Mouse (Mus musculus) liver, adult 2 months (tissue): Measurements from ENCODE around the gene Inhbc. TPM values are rescaled to one million over a fixed set of nuclear protein-coding genes. Genes with fewer than 3 reads are reported as not detected.

Experiments used
- DNase-seq: peaks from one replicate; pipeline ENCODE4 v3.0.0-alpha.2; 2011; ENCODE audit warnings: low read depth, low spot score; ENCODE audit errors: extremely low read depth
- H3K27ac ChIP-seq: fragments of 200-500 bp; replicated peaks from 2 replicates; pipeline ENCODE4 v1.5.1; 2012; ENCODE audit warnings: low read depth, mild to moderate bottlenecking, control low read depth, inconsistent platforms, low read length; ENCODE audit not compliant: insufficient read depth
- H3K27me3 ChIP-seq: fragments of 200-500 bp; 2 replicates; pipeline ENCODE4 v1.6.1; 2012; ENCODE audit warnings: mild to moderate bottlenecking, moderate library complexity, low read length, inconsistent platforms; ENCODE audit not compliant: control insufficient read depth, insufficient read depth
- H3K36me3 ChIP-seq: fragments of 200-500 bp; 2 replicates; pipeline ENCODE4 v1.6.1; 2012; ENCODE audit warnings: low read length, inconsistent platforms; ENCODE audit not compliant: control insufficient read depth, insufficient read depth
- H3K4me1 ChIP-seq: fragments of 200-500 bp; 2 replicates; pipeline ENCODE4 v1.6.1; 2011; ENCODE audit warnings: low read length; ENCODE audit not compliant: control insufficient read depth, insufficient read depth
- H3K4me3 ChIP-seq: fragments of 200-500 bp; 2 replicates; pipeline ENCODE4 v1.5.1; 2011; ENCODE audit warnings: low read depth, mild to moderate bottlenecking, control low read depth, low read length, moderate library complexity; ENCODE audit not compliant: insufficient read depth
- H3K79me2 ChIP-seq: fragments of 200-500 bp; 2 replicates; pipeline ENCODE4 v1.6.1; 2012; ENCODE audit warnings: inconsistent platforms, mild to moderate bottlenecking, low read length, moderate library complexity; ENCODE audit not compliant: control insufficient read depth, insufficient read depth
- H3K9ac ChIP-seq: fragments of 200-500 bp; 2 replicates; pipeline ENCODE4 v1.6.1; 2012; ENCODE audit warnings: low read depth, mild to moderate bottlenecking, control low read depth, inconsistent platforms, low read length
- CTCF ChIP-seq: fragments of 200-500 bp; IDR thresholded peaks from 2 replicates; pipeline ENCODE4 v1.5.1; 2011; ENCODE audit warnings: low read depth, low read length, control low read depth
- POLR2A ChIP-seq: fragments of 200-500 bp; IDR thresholded peaks from 2 replicates; pipeline ENCODE4 v1.6.1; 2011; ENCODE audit warnings: low read length, control low read depth; ENCODE audit not compliant: insufficient read depth; ENCODE audit errors: extremely low read depth
- WGBS: fragments of 180-500 bp; shearing (Covaris S2); methylation state at CpG from one replicate; pipeline ENCODE4 v1.1.7; 2018; 5-methylcytosine and 5-hydroxymethylcytosine counted together
- polyA plus RNA-seq: library from polyadenylated mRNA; depleted of rRNA; stranded (reverse); fragments of >200 nt; gene quantifications from 2 replicates; pipeline ENCODE4 v1.2.3, GENCODE M21; 2012
- total RNA-seq: library from RNA; depleted of rRNA; stranded (reverse); fragments of >200 nt; gene quantifications from 2 replicates; pipeline ENCODE4 v1.2.3, GENCODE M21; 2014

Gene Inhbc
- total and polyA plus RNA-seq, 2 experiments, result 8.2 to 58.0 TPM

DNA sequence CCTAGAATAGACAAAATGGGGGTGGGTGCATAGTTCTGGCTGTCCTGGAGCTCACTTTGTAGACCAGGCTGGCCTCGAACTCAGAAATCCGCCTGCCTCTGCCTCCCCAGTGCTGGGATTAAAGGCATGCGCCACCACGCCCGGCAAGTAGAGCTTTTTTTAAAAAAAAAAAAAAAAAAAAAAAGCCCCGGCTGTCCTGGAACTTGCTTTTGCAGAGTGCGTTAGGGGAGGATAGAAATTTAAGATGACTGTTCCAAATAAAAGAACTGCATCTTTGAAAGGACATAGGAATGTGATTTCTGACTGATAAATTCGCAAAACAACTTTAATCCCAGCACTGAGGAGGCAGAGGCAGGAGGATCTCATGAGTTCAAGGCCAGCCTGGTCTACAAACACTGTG is 9.4 kb upstream of the Inhbc start:
- no peaks in the 10 kb centered on the region for H3K27me3 ChIP-seq
- H3K4me1 ChIP-seq, result peaks cover 6% of the 10 kb centered on the region
- no peak for DNase-seq
- peak overlapping the region; percentile 58; the same call in 1 of the 2 replicates for H3K4me3 ChIP-seq
- H3K79me2 ChIP-seq, result peaks cover 4% of the 10 kb centered on the region; the same call in 1 of the 2 replicates
- no peaks in the 10 kb centered on the region for H3K36me3 ChIP-seq
- peak overlapping the region; percentile 72 for H3K27ac ChIP-seq
- peak overlapping the region; percentile 72; the same call in 1 of the 2 replicates for H3K9ac ChIP-seq
- TF ChIP-seq POLR2A, result no peak
- no peak for TF ChIP-seq CTCF
- 79% methylated on average over 8 of the region's 8 CpGs for WGBS

GRCm38 (mm10) chr10:127377700-127378099 is 7.5 kb upstream of the Inhbc start:
- Histone ChIP-seq H3K27ac (no peak overlapping the region), H3K27me3 (no peaks in the 10 kb centered on the region)
- DNase-seq, result no peak

GRCm38 (mm10) chr10:127371023-127371422 is 792 bp upstream of the Inhbc start:
- Histone ChIP-seq H3K27me3 (no peaks in the 10 kb centered on the region), H3K27ac (peak overlapping the region; percentile 99), H3K9ac (peak overlapping the region; percentile 60), H3K79me2 (peaks cover 6% of the 10 kb centered on the region; the same call in 1 of the 2 replicates), H3K4me1 (peaks cover 16% of the 10 kb centered on the region), H3K4me3 (peak overlapping the region; percentile 28), H3K36me3 (no peaks in the 10 kb centered on the region)
- TF ChIP-seq POLR2A, result no peak
- no peak for DNase-seq
- 37% methylated on average over 2 of the region's 2 CpGs for WGBS

More at GRCm38 (mm10) chr10:127377700-127378099, 7.5 kb upstream of the Inhbc start:
- no peak for TF ChIP-seq CTCF
- TF ChIP-seq POLR2A, result no peak
- Histone ChIP-seq H3K4me1 (peaks cover 6% of the 10 kb centered on the region), H3K36me3 (no peaks in the 10 kb centered on the region), H3K9ac (no peak overlapping the region), H3K4me3 (no peak overlapping the region), H3K79me2 (peaks cover 4% of the 10 kb centered on the region; the same call in 1 of the 2 replicates)
- 28% methylated on average over 3 of the region's 3 CpGs for WGBS

- Histone ChIP-seq H3K79me2 (peaks cover 10% of the 10 kb centered on the region; the same call in 1 of the 2 replicates), H3K27me3 (no peaks in the 10 kb centered on the region), H3K27ac (peak overlapping the region; percentile 99), H3K4me3 (peak overlapping the region; percentile 40), H3K4me1 (peaks cover 16% of the 10 kb centered on the region), H3K36me3 (peaks cover 3% of the 10 kb centered on the region; the same call in 1 of the 2 replicates), H3K9ac (peak overlapping the region; percentile 77)
- peak; percentile 67 for DNase-seq
- TF ChIP-seq CTCF (no peak), POLR2A (no peak)
- 17% methylated on average over 2 of the region's 2 CpGs for whole genome bisulfite sequencing
These were observed 2.0 kb downstream of the Inhbc start for GRCm38 (mm10) chr10:127368273-127368672.

DNA sequence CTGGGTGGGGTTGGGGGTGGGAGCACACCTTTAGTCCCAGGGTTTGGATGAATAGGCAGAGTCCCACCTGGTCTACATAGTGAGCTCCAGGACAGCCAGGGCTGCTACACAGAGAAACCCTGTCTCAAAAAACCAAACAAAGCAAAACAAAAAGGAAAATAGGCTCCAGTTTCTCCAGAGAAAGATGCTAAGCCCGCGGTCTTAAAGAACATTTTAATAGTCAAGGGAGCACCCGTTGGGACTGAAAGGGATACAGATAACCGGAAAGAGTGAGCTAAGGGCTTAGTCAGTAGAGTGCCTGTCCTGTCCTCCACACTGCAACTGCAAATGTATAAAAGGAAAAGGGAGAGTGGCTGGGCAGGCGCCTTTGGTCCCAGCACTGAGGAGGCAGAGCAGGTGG is 3.1 kb downstream of the Inhbc start:
- no peak overlapping the region for H3K4me3 ChIP-seq
- peaks cover 10% of the 10 kb centered on the region; the same call in 1 of the 2 replicates for H3K79me2 ChIP-seq
- H3K36me3 ChIP-seq, result peaks cover 8% of the 10 kb centered on the region
- 0 out of 2 replicates have a peak overlapping the region, but pooled peaks have one; percentile 22 for H3K27ac ChIP-seq
- peaks cover 16% of the 10 kb centered on the region for H3K4me1 ChIP-seq
- WGBS, result 83% methylated on average over 5 of the region's 5 CpGs
- no peaks in the 10 kb centered on the region for H3K27me3 ChIP-seq
- no peak for DNase-seq
- TF ChIP-seq POLR2A, result no peak
- no peak for TF ChIP-seq CTCF
- no peak overlapping the region for H3K9ac ChIP-seq

GRCm38 (mm10) chr10:127360714-127361113 is 9.5 kb downstream of the Inhbc start:
- Histone ChIP-seq H3K4me3 (no peak overlapping the region), H3K27me3 (no peaks in the 10 kb centered on the region), H3K36me3 (peaks cover 18% of the 10 kb centered on the region), H3K27ac (no peak overlapping the region), H3K4me1 (peaks cover 16% of the 10 kb centered on the region), H3K79me2 (peaks cover 7% of the 10 kb centered on the region; the same call in 1 of the 2 replicates), H3K9ac (no peak overlapping the region)
- TF ChIP-seq POLR2A (no peak), CTCF (no peak)
- 91% methylated on average over 3 of the region's 3 CpGs for WGBS
- DNase-seq, result no peak
